Mouse (Mus musculus) kidney, adult 2 months (tissue): Measurements from ENCODE around the gene Hsph1. TPM values are rescaled to one million over a fixed set of nuclear protein-coding genes. Genes with fewer than 3 reads are reported as not detected.

Source experiments
- DNase-seq: peaks from one replicate; pipeline ENCODE4 v3.0.0; 2021
- H3K27ac ChIP-seq: fragments of 200-500 bp; 2 replicates; pipeline ENCODE4 v1.5.1; 2012; ENCODE audit warnings: low read depth, low read length, control low read depth, inconsistent platforms; ENCODE audit not compliant: insufficient read depth
- H3K27me3 ChIP-seq: fragments of 200-500 bp; replicated peaks from 2 replicates; pipeline ENCODE4 v1.6.1; 2012; ENCODE audit warnings: mild to moderate bottlenecking, moderate library complexity, low read length, inconsistent platforms; ENCODE audit not compliant: control insufficient read depth, insufficient read depth
- H3K36me3 ChIP-seq: fragments of 200-500 bp; 2 replicates; pipeline ENCODE4 v1.6.1; 2012; ENCODE audit warnings: mild to moderate bottlenecking, moderate library complexity, low read length, inconsistent platforms; ENCODE audit not compliant: control insufficient read depth, insufficient read depth
- H3K4me1 ChIP-seq: fragments of 200-500 bp; 2 replicates; pipeline ENCODE4 v1.6.1; 2011; ENCODE audit warnings: low read length; ENCODE audit not compliant: control insufficient read depth, insufficient read depth
- H3K4me3 ChIP-seq: fragments of 200-500 bp; 2 replicates; pipeline ENCODE4 v1.5.1; 2011; ENCODE audit warnings: mild to moderate bottlenecking, low read depth, low read length, control low read depth; ENCODE audit not compliant: insufficient read depth
- CTCF ChIP-seq: fragments of 200-500 bp; conservative IDR thresholded peaks from 2 replicates; pipeline ENCODE4 v1.5.1; 2011; ENCODE audit warnings: low read depth, mild to moderate bottlenecking, control low read depth, low read length, moderate library complexity, mixed read lengths; ENCODE audit not compliant: insufficient read depth, insufficient read length
- POLR2A ChIP-seq: fragments of 200-500 bp; IDR thresholded peaks from one replicate; pipeline ENCODE4 v1.6.1; 2011; ENCODE audit warnings: low read depth, low read length, control low read depth
- WGBS: fragments of 180-500 bp; shearing (Covaris S2); methylation state at CpG from one replicate; pipeline ENCODE4 v1.1.7; 2018; 5-methylcytosine and 5-hydroxymethylcytosine counted together
- polyA plus RNA-seq: library from polyadenylated mRNA; depleted of rRNA; stranded (reverse); fragments of >200 nt; gene quantifications from 2 replicates; pipeline ENCODE4 v1.2.3, GENCODE M21; 2012

Hsph1 gene
- polyA plus RNA-seq, 1 experiment: 24.0 TPM

DNA sequence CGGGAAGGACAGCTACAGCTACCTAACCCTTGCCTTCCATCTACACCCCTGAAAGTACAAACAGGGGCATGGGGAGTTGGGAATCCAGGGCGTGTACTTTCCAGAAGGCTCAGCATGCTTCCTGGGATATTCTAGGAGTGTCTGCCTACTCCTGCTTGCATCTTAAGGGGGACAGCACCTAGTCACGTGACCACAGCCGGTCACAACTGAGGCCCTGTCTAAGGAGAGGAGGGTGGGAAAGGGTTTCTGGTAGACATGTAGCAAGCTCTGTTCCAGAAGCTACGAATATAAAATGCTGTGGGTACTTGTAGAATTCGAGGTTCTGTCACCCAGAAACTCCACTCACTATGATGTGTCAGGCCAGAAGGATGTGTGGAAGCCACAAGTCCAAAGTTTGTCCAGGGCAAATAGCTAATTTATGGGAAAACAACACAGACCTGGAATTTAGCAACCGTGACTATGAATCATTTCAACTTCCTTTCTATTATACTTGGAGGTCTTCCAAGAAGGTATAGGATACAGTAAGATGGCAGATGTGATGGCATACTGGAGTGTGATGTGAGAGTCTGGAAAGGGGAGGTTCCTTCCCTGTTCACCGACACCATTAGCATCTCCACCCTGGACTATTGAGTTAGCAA, 29.0 kb downstream of the Hsph1 start:
- DNase-seq: no peak
- Histone ChIP-seq H3K4me1 (peaks cover 11% of the 10 kb centered on the region; the same call in 1 of the 2 replicates), H3K36me3 (no peaks in the 10 kb centered on the region), H3K4me3 (no peak overlapping the region), H3K27me3 (no peaks in the 10 kb centered on the region), H3K27ac (no peak overlapping the region)
- WGBS: 70% methylated on average over 8 of the region's 8 CpGs
- TF ChIP-seq CTCF: no peak
- TF ChIP-seq POLR2A: no peak

- no peak for DNase-seq
- Histone ChIP-seq H3K4me1 (0 out of 2 replicates have a peak, but pooled peaks cover 3% of the 10 kb centered on the region), H3K4me3 (no peak overlapping the region), H3K36me3 (no peaks in the 10 kb centered on the region), H3K27ac (no peak overlapping the region), H3K27me3 (no peaks in the 10 kb centered on the region)
- TF ChIP-seq POLR2A (no peak), CTCF (no peak)
- WGBS: 60% methylated on average over 3 of the region's 3 CpGs
Observed at GRCm38 (mm10) chr5:149603241-149603640, 32.9 kb downstream of the Hsph1 start.

DNA sequence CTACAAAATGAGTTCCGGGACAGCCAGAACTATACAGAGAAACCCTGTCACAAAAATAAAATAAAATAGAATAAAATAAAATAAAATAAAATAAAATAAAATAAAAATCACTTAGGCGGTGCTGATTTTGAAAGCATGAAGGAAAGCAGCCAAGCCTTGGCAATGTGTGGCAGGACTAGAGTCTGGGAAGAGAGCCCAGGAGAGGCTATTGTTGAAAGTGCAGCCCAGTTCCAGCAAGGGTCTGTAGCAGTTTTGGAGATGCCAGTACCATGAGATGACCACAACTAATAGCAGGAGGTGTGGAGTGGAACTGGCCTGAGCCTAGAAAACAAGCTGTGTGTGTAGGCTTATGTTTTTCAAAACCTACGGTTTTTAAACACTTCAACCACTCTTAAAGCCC, 34.2 kb downstream of the Hsph1 start:
- Histone ChIP-seq H3K4me1 (0 out of 2 replicates have a peak, but pooled peaks cover 3% of the 10 kb centered on the region), H3K4me3 (no peak overlapping the region), H3K36me3 (no peaks in the 10 kb centered on the region), H3K27me3 (no peaks in the 10 kb centered on the region), H3K27ac (no peak overlapping the region)
- no peak for DNase-seq
- 96% methylated on average over 3 of the region's 3 CpGs for WGBS
- TF ChIP-seq CTCF: no peak
- no peak for TF ChIP-seq POLR2A

DNA sequence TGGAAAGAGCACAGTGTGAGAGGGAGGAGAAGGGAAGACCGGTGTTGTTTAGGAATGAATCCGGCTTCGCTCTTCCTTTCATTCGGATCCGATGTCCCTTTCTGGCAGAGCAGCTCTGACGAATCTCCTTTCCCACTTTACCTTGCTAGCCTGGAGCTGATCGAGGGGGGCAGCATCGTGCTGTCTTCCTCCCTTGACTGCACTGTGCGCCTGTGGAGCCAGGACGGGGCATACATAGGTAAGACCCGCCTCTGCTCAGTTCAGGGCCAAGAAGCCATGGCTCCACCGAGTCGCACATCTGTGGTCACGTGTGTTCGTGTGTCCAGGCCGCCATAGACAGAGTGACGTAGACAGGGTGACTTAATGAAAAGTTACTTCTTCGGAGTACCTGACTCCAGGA, 38.8 kb downstream of the Hsph1 start:
- no peak for DNase-seq
- no peaks in the 10 kb centered on the region for H3K36me3 ChIP-seq
- WGBS: 55% methylated on average over 18 of the region's 18 CpGs
- no peaks in the 10 kb centered on the region for H3K27me3 ChIP-seq
- no peak overlapping the region for H3K27ac ChIP-seq
- H3K4me1 ChIP-seq: no peaks in the 10 kb centered on the region
- H3K4me3 ChIP-seq: no peak overlapping the region
- TF ChIP-seq CTCF (no peak), POLR2A (no peak)

GRCm38 (mm10) chr5:149594215-149594614, 42.0 kb downstream of the Hsph1 start:
- Histone ChIP-seq H3K27me3 (no peaks in the 10 kb centered on the region), H3K27ac (no peak overlapping the region), H3K4me3 (no peak overlapping the region), H3K4me1 (no peaks in the 10 kb centered on the region), H3K36me3 (no peaks in the 10 kb centered on the region)
- TF ChIP-seq POLR2A (no peak), CTCF (no peak)
- no peak for DNase-seq
- 88% methylated on average over 3 of the region's 3 CpGs for WGBS

- no peak for DNase-seq
- H3K36me3 ChIP-seq: no peaks in the 10 kb centered on the region
- 77% methylated on average over 3 of the region's 3 CpGs for WGBS
- peak overlapping the region; percentile 2; the same call in 1 of the 2 replicates for H3K27ac ChIP-seq
- no peak overlapping the region for H3K4me3 ChIP-seq
- TF ChIP-seq POLR2A: no peak
- TF ChIP-seq CTCF: no peak
- H3K27me3 ChIP-seq: no peaks in the 10 kb centered on the region
- H3K4me1 ChIP-seq: no peaks in the 10 kb centered on the region; the same call in 1 of the 2 replicates
Observed at GRCm38 (mm10) chr5:149589932-149590331, 46.2 kb downstream of the Hsph1 start.

- Histone ChIP-seq H3K27ac (peak overlapping the region; percentile 69), H3K4me3 (no peak overlapping the region), H3K4me1 (no peaks in the 10 kb centered on the region; the same call in 1 of the 2 replicates), H3K36me3 (no peaks in the 10 kb centered on the region), H3K27me3 (no peaks in the 10 kb centered on the region)
- peak; percentile 55 for DNase-seq
- WGBS: 40% methylated on average over 7 of the region's 7 CpGs
- TF ChIP-seq CTCF: no peak
- TF ChIP-seq POLR2A: no peak
Observed at GRCm38 (mm10) chr5:149588814-149589534, 47.2 kb downstream of the Hsph1 start.
